Mouse (Mus musculus) heart, postnatal 4 days (tissue): ENCODE results near the gene Ppfia2. TPM values are rescaled to one million over a fixed set of nuclear protein-coding genes. Genes with fewer than 3 reads are reported as not detected.
A peak's percentile ranks its signal among the peaks of the same experiment; 100 is the strongest.

Experiments used
- DNase-seq: peaks from one replicate; pipeline ENCODE4 v3.0.0; 2021
- total RNA-seq, 2 experiments: library from RNA; stranded (reverse); gene quantifications; 2 replicates each; pipeline ENCODE4 v1.2.3; 2021

Gene Ppfia2
- total RNA-seq, 2 experiments from 2014 or later: 0.62 to 0.79 TPM

- DNase-seq: no peak
These were observed 454.2 kb downstream of the Ppfia2 start for GRCm38 (mm10) chr10:106924334-106924733.

GRCm38 (mm10) chr10:106924798-106925197 is 454.7 kb downstream of the Ppfia2 start:
- DNase-seq: no peak

- no peak for DNase-seq
These were observed 458.6 kb downstream of the Ppfia2 start for GRCm38 (mm10) chr10:106928576-106929332.

- peak; percentile 4 for DNase-seq
These were observed 462.5 kb downstream of the Ppfia2 start for GRCm38 (mm10) chr10:106932571-106933073.

GRCm38 (mm10) chr10:106936996-106937395 is 466.9 kb downstream of the Ppfia2 start:
- no peak for DNase-seq

- DNase-seq: no peak
These were observed 468.7 kb downstream of the Ppfia2 start for GRCm38 (mm10) chr10:106938851-106939250.

- no peak for DNase-seq
These were observed 469.3 kb downstream of the Ppfia2 start for GRCm38 (mm10) chr10:106939441-106939840.

- DNase-seq: no peak
These were observed 471.2 kb downstream of the Ppfia2 start for GRCm38 (mm10) chr10:106941380-106941779.

GRCm38 (mm10) chr10:106959026-106959425 is 488.9 kb downstream of the Ppfia2 start:
- DNase-seq: no peak

GRCm38 (mm10) chr10:106975193-106976141 is 505.3 kb downstream of the Ppfia2 start:
- no peak for DNase-seq
